Mouse (Mus musculus): ENCODE data around the gene Hadhb. TPM values are rescaled to one million over a fixed set of nuclear protein-coding genes. Genes with fewer than 3 reads are reported as not detected.

The Hadhb gene
- polyA plus RNA-seq, 1 experiment from 2014 or later = 107 TPM

- no peaks in the 10 kb centered on the region for H3K36me3 ChIP-seq (ENCODE audit: insufficient read depth, low read length)
- no peak overlapping the region for H3K4me2 ChIP-seq (replicated peaks; ENCODE audit: low read depth, low read length)
- no peaks in the 10 kb centered on the region for H3K27me3 ChIP-seq (replicated peaks; ENCODE audit: insufficient read depth, low read length)
- WGBS = 61% methylated on average over 5 of the region's 5 CpGs
- ATAC-seq (no peak), DNase-seq (ENCODE audit: low spot score) (no peak)
- no peak overlapping the region for H3K9ac ChIP-seq (replicated peaks; ENCODE audit: low read depth)
- H3K27ac ChIP-seq (ENCODE audit: low read length) = no peak overlapping the region
- no peaks in the 10 kb centered on the region for H3K9me3 ChIP-seq (ENCODE audit: low read length)
- TF ChIP-seq CTCF (IDR thresholded peaks at IDR 0.05) = no peak
- TF ChIP-seq EP300 (IDR thresholded peaks at IDR 0.05) = no peak
- H3K4me3 ChIP-seq (ENCODE audit: low read depth, low read length) = no peak overlapping the region
- no peaks in the 10 kb centered on the region for H3K4me1 ChIP-seq (ENCODE audit: insufficient read depth, low read depth, low read length)
These were observed 60.9 kb downstream of the Hadhb start for GRCm38 (mm10) chr5:30215970-30216369.

DNA sequence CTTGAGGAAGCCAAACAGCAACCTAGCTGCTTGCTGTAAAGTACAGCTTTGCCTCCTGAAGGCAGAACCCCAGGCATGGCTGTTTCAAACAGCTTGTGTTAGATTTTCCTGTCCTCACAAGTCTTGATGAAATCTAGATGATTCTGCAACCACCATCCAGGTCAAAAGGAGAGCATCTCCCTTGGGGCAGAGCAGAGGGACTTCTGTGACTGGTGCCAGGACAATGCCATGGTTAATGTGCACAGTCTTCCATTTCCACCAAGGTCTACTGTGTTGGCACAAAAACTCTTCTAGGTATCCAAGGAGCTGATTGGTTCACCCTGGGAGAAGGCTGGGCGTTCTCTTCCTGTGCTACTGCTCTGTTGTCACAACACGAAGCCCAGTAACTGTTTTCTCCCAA is 64.7 kb downstream of the Hadhb start:
- Histone ChIP-seq H3K9ac (replicated peaks; ENCODE audit: low read depth) (no peak overlapping the region), H3K4me3 (ENCODE audit: low read depth, low read length) (no peak overlapping the region), H3K36me3 (ENCODE audit: insufficient read depth, low read length) (no peaks in the 10 kb centered on the region), H3K4me1 (ENCODE audit: insufficient read depth, low read depth, low read length) (no peaks in the 10 kb centered on the region), H3K9me3 (ENCODE audit: low read length) (no peaks in the 10 kb centered on the region), H3K27me3 (replicated peaks; ENCODE audit: insufficient read depth, low read length) (no peaks in the 10 kb centered on the region), H3K27ac (ENCODE audit: low read length) (no peak overlapping the region), H3K4me2 (replicated peaks; ENCODE audit: low read depth, low read length) (no peak overlapping the region)
- ATAC-seq = no peak
- no peak for TF ChIP-seq CTCF (IDR thresholded peaks at IDR 0.05)
- no peak for TF ChIP-seq EP300 (IDR thresholded peaks at IDR 0.05)
- DNase-seq (ENCODE audit: low spot score) = no peak
- WGBS = 77% methylated on average over 2 of the region's 2 CpGs

- Histone ChIP-seq H3K9ac (replicated peaks; ENCODE audit: low read depth) (no peak overlapping the region), H3K36me3 (ENCODE audit: insufficient read depth, low read length) (no peaks in the 10 kb centered on the region), H3K4me3 (ENCODE audit: low read depth, low read length) (no peak overlapping the region), H3K27me3 (replicated peaks; ENCODE audit: insufficient read depth, low read length) (no peaks in the 10 kb centered on the region), H3K9me3 (ENCODE audit: low read length) (no peaks in the 10 kb centered on the region), H3K4me2 (replicated peaks; ENCODE audit: low read depth, low read length) (no peak overlapping the region), H3K4me1 (ENCODE audit: insufficient read depth, low read depth, low read length) (no peaks in the 10 kb centered on the region), H3K27ac (ENCODE audit: low read length) (no peak overlapping the region)
- WGBS = 87% methylated on average over 8 of the region's 8 CpGs
- DNase-seq (ENCODE audit: low spot score) (no peak), ATAC-seq (no peak)
- TF ChIP-seq CTCF (IDR thresholded peaks at IDR 0.05) (no peak), EP300 (IDR thresholded peaks at IDR 0.05) (no peak)
These were observed 65.6 kb downstream of the Hadhb start for GRCm38 (mm10) chr5:30220666-30221065.

GRCm38 (mm10) chr5:30222681-30223080 is 67.6 kb downstream of the Hadhb start:
- no peak overlapping the region for H3K9ac ChIP-seq (replicated peaks; ENCODE audit: low read depth)
- no peaks in the 10 kb centered on the region for H3K27me3 ChIP-seq (replicated peaks; ENCODE audit: insufficient read depth, low read length)
- DNase-seq (ENCODE audit: low spot score) (no peak), ATAC-seq (no peak)
- no peaks in the 10 kb centered on the region for H3K36me3 ChIP-seq (ENCODE audit: insufficient read depth, low read length)
- no peak overlapping the region for H3K4me2 ChIP-seq (replicated peaks; ENCODE audit: low read depth, low read length)
- H3K27ac ChIP-seq (ENCODE audit: low read length) = no peak overlapping the region
- TF ChIP-seq CTCF (IDR thresholded peaks at IDR 0.05) (no peak), EP300 (IDR thresholded peaks at IDR 0.05) (no peak)
- H3K4me1 ChIP-seq (ENCODE audit: insufficient read depth, low read depth, low read length) = no peaks in the 10 kb centered on the region
- no peak overlapping the region for H3K4me3 ChIP-seq (ENCODE audit: low read depth, low read length)
- no peaks in the 10 kb centered on the region for H3K9me3 ChIP-seq (ENCODE audit: low read length)
- 96% methylated on average over 8 of the region's 8 CpGs for WGBS

DNA sequence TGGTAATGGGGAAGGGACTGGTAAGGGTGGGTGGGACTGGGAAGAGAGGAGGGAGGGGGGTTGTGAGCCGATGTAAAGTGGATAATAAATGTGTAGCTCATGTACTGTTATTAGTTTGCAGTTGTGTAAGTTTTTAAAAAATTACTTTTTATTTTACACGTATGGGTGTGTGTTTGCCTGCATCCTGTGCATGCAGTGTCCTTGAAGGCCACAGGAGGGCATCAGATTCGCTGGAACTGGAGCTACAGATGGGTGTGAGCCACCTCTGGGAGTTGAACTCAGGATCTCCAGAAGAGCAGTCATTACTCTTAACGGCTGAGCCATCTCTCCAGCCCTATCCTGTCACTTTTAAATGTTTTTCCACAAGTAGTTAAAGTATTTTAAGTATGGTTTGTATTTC is 75.9 kb downstream of the Hadhb start:
- no peaks in the 10 kb centered on the region for H3K4me1 ChIP-seq (ENCODE audit: insufficient read depth, low read depth, low read length)
- H3K4me3 ChIP-seq (ENCODE audit: low read depth, low read length) = no peak overlapping the region
- no peak overlapping the region for H3K9ac ChIP-seq (replicated peaks; ENCODE audit: low read depth)
- H3K27me3 ChIP-seq (replicated peaks; ENCODE audit: insufficient read depth, low read length) = no peaks in the 10 kb centered on the region
- TF ChIP-seq EP300 (IDR thresholded peaks at IDR 0.05) = no peak
- TF ChIP-seq CTCF (IDR thresholded peaks at IDR 0.05) = peak; percentile 67
- WGBS = 73% methylated on average over 4 of the region's 4 CpGs
- no peak overlapping the region for H3K27ac ChIP-seq (ENCODE audit: low read length)
- H3K4me2 ChIP-seq (replicated peaks; ENCODE audit: low read depth, low read length) = no peak overlapping the region
- DNase-seq (ENCODE audit: low spot score) (peak; percentile 22), ATAC-seq (no peak)
- H3K9me3 ChIP-seq (ENCODE audit: low read length) = no peaks in the 10 kb centered on the region
- no peaks in the 10 kb centered on the region for H3K36me3 ChIP-seq (ENCODE audit: insufficient read depth, low read length)

DNA sequence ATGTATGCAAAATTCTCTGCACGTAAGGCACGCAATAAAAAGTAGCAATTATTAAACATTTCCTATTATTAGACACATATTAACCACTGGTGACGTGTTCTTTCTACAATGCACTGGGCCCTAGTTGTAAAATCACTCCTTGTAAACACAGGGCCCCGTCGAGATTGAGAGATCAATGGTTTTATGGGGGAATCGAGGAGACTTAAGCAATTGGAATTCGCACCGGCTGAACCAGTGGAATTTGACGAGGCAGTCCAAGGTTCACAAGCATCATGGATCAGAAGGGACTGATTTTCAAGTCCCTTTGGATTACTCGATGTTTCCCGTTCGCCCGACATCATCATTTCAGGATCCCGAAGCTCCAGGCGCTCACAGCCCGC is 76.8 kb downstream of the Hadhb start:
- H3K4me1 ChIP-seq (ENCODE audit: insufficient read depth, low read depth, low read length) = no peaks in the 10 kb centered on the region
- peak overlapping the region; percentile 57 for H3K27ac ChIP-seq (ENCODE audit: low read length)
- H3K9ac ChIP-seq (replicated peaks; ENCODE audit: low read depth) = peak overlapping the region; percentile 34; the same call in 1 of the 2 replicates
- WGBS = 37% methylated on average over 16 of the region's 16 CpGs
- H3K4me2 ChIP-seq (replicated peaks; ENCODE audit: low read depth, low read length) = peak overlapping the region; percentile 92
- TF ChIP-seq CTCF (IDR thresholded peaks at IDR 0.05) (no peak), EP300 (IDR thresholded peaks at IDR 0.05) (no peak)
- no peak for DNase-seq (ENCODE audit: low spot score)
- no peak for ATAC-seq
- no peaks in the 10 kb centered on the region for H3K9me3 ChIP-seq (ENCODE audit: low read length)
- no peaks in the 10 kb centered on the region for H3K27me3 ChIP-seq (replicated peaks; ENCODE audit: insufficient read depth, low read length)
- peak overlapping the region; percentile 79 for H3K4me3 ChIP-seq (ENCODE audit: low read depth, low read length)
- no peaks in the 10 kb centered on the region for H3K36me3 ChIP-seq (ENCODE audit: insufficient read depth, low read length)
